Mouse (Mus musculus): ENCODE measurements around the gene Bmpr2.

DNA sequence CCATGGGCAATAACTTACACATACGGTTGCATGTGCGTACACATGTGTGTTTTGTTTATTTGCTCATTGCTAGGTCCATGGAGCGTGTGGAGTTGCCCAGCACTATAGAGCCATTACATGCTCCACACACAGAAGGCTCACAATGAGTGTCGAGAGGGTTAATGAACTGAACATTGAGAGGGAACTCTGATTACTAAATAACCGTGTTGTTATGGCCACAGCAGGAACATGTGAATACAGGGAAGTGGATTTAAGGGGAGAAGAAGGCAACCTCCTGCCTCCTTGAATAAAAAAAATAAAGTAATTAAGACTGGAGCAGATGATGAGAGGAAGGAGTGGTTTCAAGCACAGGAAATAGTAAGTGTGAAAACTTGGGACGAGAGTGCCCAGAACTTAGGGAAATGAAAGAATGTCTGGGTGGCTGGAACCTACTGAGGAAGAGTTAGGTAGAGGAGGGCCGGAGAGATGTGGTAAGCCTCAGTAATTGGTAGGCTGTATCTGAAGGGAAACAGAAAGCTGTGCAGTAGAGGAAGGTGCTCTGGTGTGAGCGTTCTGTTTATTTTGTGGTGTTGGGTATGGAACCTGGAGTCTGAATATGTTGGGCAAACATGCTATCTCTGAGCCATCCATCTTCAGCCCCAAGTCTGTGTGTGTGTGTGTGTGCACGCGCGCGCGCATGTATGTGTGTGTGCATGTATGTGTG is 143.8 kb downstream of the Bmpr2 start:
- TF ChIP-seq CTCF (IDR thresholded peaks at IDR 0.05; ENCODE audit: insufficient read depth, low read depth, low read length) (no peak), POLR2A (IDR thresholded peaks at IDR 0.05; ENCODE audit: insufficient read depth, low read depth, low read length) (no peak)
